In genomic region chr11:4261969-4262368, GRCm38 (mm10) we compare ENCODE assay signal across 9 mouse cellular contexts. TPM values are rescaled to one million over a fixed set of nuclear protein-coding genes. Genes with fewer than 3 reads are reported as not detected.
DNase-seq lines count a peak whose midpoint lies in the region; ATAC-seq and TF ChIP-seq lines count a peak whose summit lies in the region.
"Had no signal": no experiment of that assay in that cellular context is flagged by ENCODE, and none has a peak within 500 bp of the region (broad histone marks: within the 10 kb centered on the region; RNA-seq: fewer than 3 reads in every experiment).

No protein-coding gene starts in this region.

- H3K27me3 ChIP-seq in intestine, embryonic 14.5 days (replicated peaks; ENCODE audit: control insufficient read depth, insufficient read depth, low read length), result peaks cover 23% of the 10 kb centered on the region
- H3K27me3 ChIP-seq in intestine, embryonic 16.5 days (replicated peaks; ENCODE audit: control insufficient read depth, insufficient read depth, low read length), result no peaks in the 10 kb centered on the region; the same call in 1 of the 2 replicates
- peaks cover 21% of the 10 kb centered on the region for H3K27me3 ChIP-seq in E14TG2a.4 (ENCODE audit: insufficient read depth, low read length)

- WGBS in intestine, embryonic 14.5 days, result 24% methylated on average over 5 of the region's 5 CpGs
- WGBS in intestine, embryonic 16.5 days, result 30% methylated on average over 5 of the region's 5 CpGs

- no peak overlapping the region for H3K4me3 ChIP-seq in intestine, embryonic 14.5 days (ENCODE audit: low read depth, low read length)
- no peak overlapping the region for H3K4me3 ChIP-seq in intestine, embryonic 16.5 days (ENCODE audit: low read length)
- H3K4me3 ChIP-seq in E14TG2a.4 (replicated peaks; ENCODE audit: low read length), result no peak overlapping the region

- no peak overlapping the region for H3K9ac ChIP-seq in intestine, embryonic 14.5 days (ENCODE audit: low read length)
- H3K9ac ChIP-seq in intestine, embryonic 16.5 days (ENCODE audit: low read depth, low read length), result no peak overlapping the region

- DNase-seq in intestine, embryonic 14.5 days (ENCODE audit: low spot score), result peak; percentile 60
- DNase-seq in 3T3-L1 (ENCODE audit: low read depth, low spot score), result peak; percentile 81
- no peak for DNase-seq in B cell, adult 2 months
- no peak for DNase-seq in layer of hippocampus, adult 8-10 months (ENCODE audit: low spot score in 2 of 2)

- TF ChIP-seq CTCF in E14TG2a.4 (conservative IDR thresholded peaks at IDR 0.05; ENCODE audit: low read length), result peak; percentile 27

- no peaks in the 10 kb centered on the region for H3K9me3 ChIP-seq in intestine, embryonic 14.5 days (ENCODE audit: control insufficient read depth, low read length)
- H3K9me3 ChIP-seq in intestine, embryonic 16.5 days (ENCODE audit: control insufficient read depth, low read length), result no peaks in the 10 kb centered on the region
- peaks cover 5% of the 10 kb centered on the region; the same call in 1 of the 2 replicates for H3K9me3 ChIP-seq in E14TG2a.4 (ENCODE audit: low read length)

- H3K4me2 ChIP-seq in intestine, embryonic 14.5 days (ENCODE audit: low read length), result no peak overlapping the region
- H3K4me2 ChIP-seq in intestine, embryonic 16.5 days (ENCODE audit: low read depth, low read length), result no peak overlapping the region

- no peak for ATAC-seq in intestine, embryonic 14.5 days (replicated peaks; ENCODE audit: low FRiP score, low TSS enrichment, low read depth)
- ATAC-seq in intestine, embryonic 16.5 days, result no peak
- peak; percentile 51 for ATAC-seq in inflammation-experienced regulatory T-cells, adult 6 months
- no peak for ATAC-seq in monocyte, adult 5-6 weeks (replicated peaks; ENCODE audit: insufficient number of reproducible peaks, low FRiP score, low TSS enrichment, poor library complexity, severe bottlenecking)

- H3K27ac ChIP-seq in intestine, embryonic 14.5 days (ENCODE audit: low read depth), result no peak overlapping the region
- no peak overlapping the region for H3K27ac ChIP-seq in intestine, embryonic 16.5 days (ENCODE audit: low read length)

- H3K4me1 ChIP-seq in intestine, embryonic 14.5 days (replicated peaks; ENCODE audit: control insufficient read depth, insufficient read depth, low read length), result peaks cover 34% of the 10 kb centered on the region
- peaks cover 57% of the 10 kb centered on the region for H3K4me1 ChIP-seq in intestine, embryonic 16.5 days (ENCODE audit: control insufficient read depth, insufficient read depth, low read length)
- H3K4me1 ChIP-seq in E14TG2a.4 (replicated peaks; ENCODE audit: low read depth, low read length), result peaks cover 80% of the 10 kb centered on the region

- H3K36me3 ChIP-seq in intestine, embryonic 14.5 days (ENCODE audit: control insufficient read depth, insufficient read depth, low read length), result no peaks in the 10 kb centered on the region
- H3K36me3 ChIP-seq in intestine, embryonic 16.5 days (ENCODE audit: control insufficient read depth, insufficient read depth, low read length), result no peaks in the 10 kb centered on the region
- H3K36me3 ChIP-seq in E14TG2a.4 (ENCODE audit: insufficient read depth, low read length), result no peaks in the 10 kb centered on the region

RNA-seq across cellular contexts. Expression of gene Lif, which starts 4.6 kb away (rescaled TPM):
- polyA plus RNA-seq in intestine, embryonic 14.5 days (2014; fragmentation: Nextera tagmentation; extraction: Ambion mirVana), result 0.05 and 0.11 TPM in 2 replicates
- 0.95 and 0.98 TPM in 2 replicates for polyA plus RNA-seq in intestine, embryonic 16.5 days (2015; fragmentation: Nextera tagmentation; extraction: Ambion mirVana)
- 1 to 10 TPM; 1.9 to 2.6 (median 2.5) TPM for polyA plus RNA-seq in inflammation-experienced regulatory T-cells, adult 6 months (2017; shearing (Covaris generic))
- 0.29 to 1.1 TPM (median 0.32 TPM) in 3 replicates for total RNA-seq in monocyte, adult 5-6 weeks (2017)
- 1 to 10 TPM in 3 of 4 experiments, under 1 TPM in 1; 0.71 to 2.8 (median 1.6) TPM for total RNA-seq in layer of hippocampus, adult 8-10 months (2022)
- polyA plus RNA-seq: liver, embryonic 16.5 days had no signal

RNA-seq across cellular contexts. Expression of gene Osm, which starts 25.7 kb away (rescaled TPM):
- not detected in 2 replicates for polyA plus RNA-seq in intestine, embryonic 14.5 days (2014; fragmentation: Nextera tagmentation; extraction: Ambion mirVana)
- 0.07 and 0.12 TPM in 2 replicates for polyA plus RNA-seq in intestine, embryonic 16.5 days (2015; fragmentation: Nextera tagmentation; extraction: Ambion mirVana)
- 10 to 100 TPM; 11.2 to 23.6 (median 16.6) TPM for polyA plus RNA-seq in inflammation-experienced regulatory T-cells, adult 6 months (2017; shearing (Covaris generic))
- total RNA-seq in monocyte, adult 5-6 weeks (2017), result 75.5 to 155 TPM (median 106 TPM) in 3 replicates
- under 1 TPM in 2 of 4 experiments, not detected in 2; 0.65 to 0.93 TPM for total RNA-seq in layer of hippocampus, adult 8-10 months (2022)

RNA-seq across cellular contexts. Expression of gene Castor1, which starts 43.9 kb away (rescaled TPM):
- 1.3 and 2.0 TPM in 2 replicates for polyA plus RNA-seq in intestine, embryonic 14.5 days (2014; fragmentation: Nextera tagmentation; extraction: Ambion mirVana)
- polyA plus RNA-seq in intestine, embryonic 16.5 days (2015; fragmentation: Nextera tagmentation; extraction: Ambion mirVana), result 5.9 and 7.3 TPM in 2 replicates
- polyA plus RNA-seq in inflammation-experienced regulatory T-cells, adult 6 months (2017; shearing (Covaris generic)), result 10 to 100 TPM; 25.7 to 42.0 (median 37.8) TPM
- total RNA-seq in monocyte, adult 5-6 weeks (2017), result 0.64 to 8.6 TPM (median 2.4 TPM) in 3 replicates
- total RNA-seq in layer of hippocampus, adult 8-10 months (2022), result 1 to 10 TPM; 3.1 to 5.8 (median 4.9) TPM

Comparison
In these comparisons a context has a peak if more than half of its experiments do, and no peak if none do; other contexts are left out.
1. DNase-seq: peak in intestine, embryonic 14.5 days (single experiment) and 3T3-L1 (single experiment); none in B cell, adult 2 months (0 of 2) and layer of hippocampus, adult 8-10 months (0 of 2).
2. RNA of gene Osm, which starts 25.7 kb away (polyA plus RNA-seq): 11.2 to 23.6 TPM in inflammation-experienced regulatory T-cells, adult 6 months; 0.07 to 0.12 TPM in intestine, embryonic 16.5 days and not detected in intestine, embryonic 14.5 days; every median in the first group is over 10 times any median in the second.